15 mouse cellular contexts compared by ENCODE assay signal in genomic region chr3:81205201-81205600, GRCm38 (mm10).
A peak's percentile ranks its signal among the peaks of the same experiment; 100 is the strongest.
DNase-seq lines count a peak whose midpoint lies in the region; ATAC-seq and TF ChIP-seq lines count a peak whose summit lies in the region.
"Had no signal": no experiment of that assay in that cellular context is flagged by ENCODE, and none has a peak within 500 bp of the region (broad histone marks: within the 10 kb centered on the region; RNA-seq: fewer than 3 reads in every experiment).

No protein-coding gene starts in this region.

- ATAC-seq in kidney, postnatal 0 days (replicated peaks; ENCODE audit: low FRiP score, low read depth): no peak
- ATAC-seq in embryonic facial prominence, embryonic 12.5 days (ENCODE audit: insufficient number of reproducible peaks, insufficient read depth, low FRiP score, low TSS enrichment): 0 out of 2 replicates have a peak, but pooled peaks have one; percentile 10
- no peak for ATAC-seq in neural tube, embryonic 11.5 days (ENCODE audit: insufficient read depth, low FRiP score, low TSS enrichment)
- no peak for ATAC-seq in forebrain, embryonic 12.5 days (ENCODE audit: low FRiP score)
- ATAC-seq: Patski had no signal

- no peaks in the 10 kb centered on the region for H3K9me3 ChIP-seq in kidney, postnatal 0 days (replicated peaks; ENCODE audit: low read length)
- H3K9me3 ChIP-seq in embryonic facial prominence, embryonic 12.5 days: no peaks in the 10 kb centered on the region
- H3K9me3 ChIP-seq in neural tube, embryonic 11.5 days (ENCODE audit: control insufficient read depth, low read length): no peaks in the 10 kb centered on the region
- H3K9me3 ChIP-seq in forebrain, embryonic 12.5 days: no peaks in the 10 kb centered on the region
- H3K9me3 ChIP-seq: stomach, embryonic 15.5 days had no signal

- no peak for TF ChIP-seq CTCF in kidney, postnatal 0 days (IDR thresholded peaks at IDR 0.05; ENCODE audit: low read depth)

- DNase-seq in kidney, postnatal 0 days (ENCODE audit: low spot score): peak; percentile 41
- DNase-seq in kidney, postnatal 36 days: no peak
- peak; percentile 1 for DNase-seq in adrenal gland, postnatal 25 days
- DNase-seq in neural tube, embryonic 11.5 days (ENCODE audit: low spot score): peak; percentile 11
- DNase-seq in cerebellum, adult 11-12 months: no peak
- DNase-seq: cerebellum, postnatal 10 days; heart, postnatal 4 days; kidney, adult 2 months; lung, postnatal 4 days; right cerebral cortex, postnatal 4 days had no signal

- no peaks in the 10 kb centered on the region for H3K27me3 ChIP-seq in kidney, postnatal 0 days (ENCODE audit: insufficient read depth, low read length)
- no peaks in the 10 kb centered on the region for H3K27me3 ChIP-seq in embryonic facial prominence, embryonic 12.5 days
- H3K27me3 ChIP-seq in neural tube, embryonic 11.5 days (ENCODE audit: control insufficient read depth, insufficient read depth, low read length): no peaks in the 10 kb centered on the region
- H3K27me3 ChIP-seq in forebrain, embryonic 12.5 days: no peaks in the 10 kb centered on the region
- H3K27me3 ChIP-seq: Patski; stomach, embryonic 15.5 days had no signal

- no peaks in the 10 kb centered on the region for H3K36me3 ChIP-seq in kidney, postnatal 0 days (ENCODE audit: insufficient read depth, low read length)
- peaks cover 4% of the 10 kb centered on the region; the same call in 1 of the 2 replicates for H3K36me3 ChIP-seq in embryonic facial prominence, embryonic 12.5 days
- H3K36me3 ChIP-seq in neural tube, embryonic 11.5 days (ENCODE audit: control insufficient read depth, insufficient read depth, low read length): no peaks in the 10 kb centered on the region
- H3K36me3 ChIP-seq in forebrain, embryonic 12.5 days (replicated peaks): no peaks in the 10 kb centered on the region
- H3K36me3 ChIP-seq: stomach, embryonic 15.5 days had no signal

- H3K4me2 ChIP-seq in kidney, postnatal 0 days (ENCODE audit: low read length): no peak overlapping the region
- no peak overlapping the region for H3K4me2 ChIP-seq in embryonic facial prominence, embryonic 12.5 days (replicated peaks)
- no peak overlapping the region for H3K4me2 ChIP-seq in neural tube, embryonic 11.5 days (ENCODE audit: low read depth)
- no peak overlapping the region for H3K4me2 ChIP-seq in forebrain, embryonic 12.5 days
- H3K4me2 ChIP-seq: stomach, embryonic 15.5 days had no signal

- no peaks in the 10 kb centered on the region for H3K4me1 ChIP-seq in kidney, postnatal 0 days (replicated peaks; ENCODE audit: insufficient read depth, low read length)
- peaks cover 12% of the 10 kb centered on the region for H3K4me1 ChIP-seq in embryonic facial prominence, embryonic 12.5 days
- no peaks in the 10 kb centered on the region for H3K4me1 ChIP-seq in neural tube, embryonic 11.5 days (ENCODE audit: control insufficient read depth, insufficient read depth, low read length)
- H3K4me1 ChIP-seq in forebrain, embryonic 12.5 days: no peaks in the 10 kb centered on the region
- H3K4me1 ChIP-seq: stomach, embryonic 15.5 days had no signal

- 27% methylated on average over 5 of the region's 5 CpGs for WGBS in kidney, postnatal 0 days
- 8% methylated on average over 5 of the region's 5 CpGs for WGBS in embryonic facial prominence, embryonic 12.5 days
- 46% methylated on average over 5 of the region's 5 CpGs for WGBS in neural tube, embryonic 11.5 days
- 53% methylated on average over 5 of the region's 5 CpGs for WGBS in forebrain, embryonic 12.5 days

- no peak overlapping the region for H3K9ac ChIP-seq in kidney, postnatal 0 days (ENCODE audit: low read depth, low read length)
- no peak overlapping the region for H3K9ac ChIP-seq in embryonic facial prominence, embryonic 12.5 days
- no peak overlapping the region for H3K9ac ChIP-seq in neural tube, embryonic 11.5 days (ENCODE audit: low read length)
- no peak overlapping the region for H3K9ac ChIP-seq in forebrain, embryonic 12.5 days
- H3K9ac ChIP-seq: liver, embryonic 14.5 days; stomach, embryonic 15.5 days had no signal

- no peak overlapping the region for H3K4me3 ChIP-seq in kidney, postnatal 0 days (replicated peaks; ENCODE audit: low read depth, low read length)
- no peak overlapping the region for H3K4me3 ChIP-seq in embryonic facial prominence, embryonic 12.5 days
- no peak overlapping the region for H3K4me3 ChIP-seq in neural tube, embryonic 11.5 days (ENCODE audit: low read depth, low read length)
- H3K4me3 ChIP-seq in forebrain, embryonic 12.5 days (replicated peaks): no peak overlapping the region
- H3K4me3 ChIP-seq: stomach, embryonic 15.5 days had no signal

- no peak overlapping the region for H3K27ac ChIP-seq in kidney, postnatal 0 days
- no peak overlapping the region for H3K27ac ChIP-seq in embryonic facial prominence, embryonic 12.5 days
- H3K27ac ChIP-seq in neural tube, embryonic 11.5 days (ENCODE audit: low read depth, low read length): no peak overlapping the region
- no peak overlapping the region for H3K27ac ChIP-seq in forebrain, embryonic 12.5 days
- H3K27ac ChIP-seq: liver, embryonic 14.5 days had no signal

Comparison
In these comparisons a context has a peak if more than half of its experiments do, and no peak if none do; other contexts are left out.
1. DNase-seq: peak in kidney, postnatal 0 days (single experiment), adrenal gland, postnatal 25 days (single experiment) and neural tube, embryonic 11.5 days (single experiment); none in kidney, postnatal 36 days (0 of 2) and cerebellum, adult 11-12 months (single experiment).